Comparison of ENCODE assay signal across 8 mouse cellular contexts in the genomic region with DNA sequence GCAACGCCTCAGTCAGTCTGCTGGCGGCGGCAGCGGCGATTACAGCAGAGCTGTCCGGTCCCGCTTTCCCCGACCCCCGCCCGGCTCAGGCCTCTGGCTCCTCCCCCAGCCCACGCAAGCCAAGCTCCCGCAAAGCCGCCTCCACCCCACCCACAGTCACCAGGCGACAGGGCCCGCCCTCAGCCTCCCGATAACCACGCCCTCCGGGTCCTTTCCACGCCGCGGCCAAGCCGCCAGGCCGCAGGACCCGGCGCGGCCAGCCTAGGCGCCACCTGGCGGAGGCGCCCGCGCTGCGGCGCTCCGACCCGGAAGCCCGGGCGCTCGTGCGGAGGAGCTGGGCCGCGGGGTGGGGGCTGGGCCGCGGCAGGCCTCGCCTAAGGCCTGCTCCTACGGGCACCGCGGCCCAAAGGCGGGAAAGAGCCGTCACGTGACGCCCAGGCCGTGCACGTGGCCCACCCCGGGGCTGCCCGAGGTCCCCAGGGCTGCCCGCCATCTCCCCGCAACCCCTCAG. TPM values are rescaled to one million over a fixed set of nuclear protein-coding genes. Genes with fewer than 3 reads are reported as not detected.
A peak's percentile ranks its signal among the peaks of the same experiment; 100 is the strongest.
DNase-seq lines count a peak whose midpoint lies in the region; ATAC-seq lines count a peak whose summit lies in the region.

No protein-coding gene starts in this region.

- H3K36me3 ChIP-seq in embryonic facial prominence, embryonic 10.5 days (replicated peaks): peaks cover 8% of the 10 kb centered on the region
- no peaks in the 10 kb centered on the region for H3K36me3 ChIP-seq in intestine, embryonic 15.5 days
- H3K36me3 ChIP-seq in megakaryocyte, embryonic 14.5 days (replicated peaks; ENCODE audit: low read length): peaks cover 2% of the 10 kb centered on the region

- peaks cover 15% of the 10 kb centered on the region for H3K9me3 ChIP-seq in embryonic facial prominence, embryonic 10.5 days
- peaks cover 6% of the 10 kb centered on the region; the same call in 1 of the 2 replicates for H3K9me3 ChIP-seq in intestine, embryonic 15.5 days
- peaks cover 16% of the 10 kb centered on the region for H3K9me3 ChIP-seq in megakaryocyte, embryonic 14.5 days

- H3K27me3 ChIP-seq in embryonic facial prominence, embryonic 10.5 days (replicated peaks; ENCODE audit: low read depth, poor library complexity, severe bottlenecking): no peaks in the 10 kb centered on the region
- H3K27me3 ChIP-seq in intestine, embryonic 15.5 days (replicated peaks): no peaks in the 10 kb centered on the region
- H3K27me3 ChIP-seq in megakaryocyte, embryonic 14.5 days (replicated peaks): no peaks in the 10 kb centered on the region

- DNase-seq in adrenal gland, postnatal 25 days: peak; percentile 93
- peak; percentile 94 for DNase-seq in embryonic facial prominence, embryonic 10.5 days (ENCODE audit: low spot score)
- DNase-seq in gastrocnemius, postnatal 4 days (ENCODE audit: low spot score in 2 of 2): peak; percentile 88 to 92
- peak; percentile 64 to 94 for DNase-seq in left cerebral cortex, postnatal 10 days (ENCODE audit: extremely low spot score in 1 of 2, low spot score in 2 of 2)
- DNase-seq in right cerebral cortex, adult 2 months (ENCODE audit: low spot score in 2 of 2): peak; percentile 71 to 73
- DNase-seq in urinary bladder, adult 2 months (ENCODE audit: low spot score): peak; percentile 72

- ATAC-seq in intestine, embryonic 15.5 days: peak; percentile 96

- peak overlapping the region; percentile 60 for H3K4me3 ChIP-seq in embryonic facial prominence, embryonic 10.5 days
- H3K4me3 ChIP-seq in intestine, embryonic 15.5 days (replicated peaks): peak overlapping the region; percentile 44
- H3K4me3 ChIP-seq in megakaryocyte, embryonic 14.5 days (replicated peaks): peak overlapping the region; percentile 88

- peaks cover 6% of the 10 kb centered on the region; the same call in 1 of the 2 replicates for H3K4me1 ChIP-seq in embryonic facial prominence, embryonic 10.5 days
- no peaks in the 10 kb centered on the region for H3K4me1 ChIP-seq in intestine, embryonic 15.5 days (replicated peaks)
- no peaks in the 10 kb centered on the region for H3K4me1 ChIP-seq in megakaryocyte, embryonic 14.5 days

- peak overlapping the region; percentile 50 for H3K9ac ChIP-seq in intestine, embryonic 15.5 days

- intact Hi-C loops in left cerebral cortex, postnatal 10 days (cut with DNase I): loop anchor here (5.0 to 10.0 kb wide), 5 partner anchors 215 to 682 kb away; partner anchors contain the start of gene Plcl2

- peak overlapping the region; percentile 71 for H3K4me2 ChIP-seq in intestine, embryonic 15.5 days (replicated peaks)

- peak overlapping the region; percentile 89 for H3K27ac ChIP-seq in embryonic facial prominence, embryonic 10.5 days (replicated peaks)
- H3K27ac ChIP-seq in intestine, embryonic 15.5 days: peak overlapping the region; percentile 54

- 6% methylated on average over 57 of the region's 57 CpGs for WGBS in embryonic facial prominence, embryonic 10.5 days
- WGBS in intestine, embryonic 15.5 days: 5% methylated on average over 47 of the region's 57 CpGs

RNA-seq across cellular contexts. Expression of gene Dazl, which starts 0.7 kb away (rescaled TPM):
- total RNA-seq in adrenal gland, postnatal 25 days (2021): 0.18 and 1.6 TPM in 2 replicates
- 0.52 TPM in 1 of 2 replicates, not detected in the other for polyA plus RNA-seq in embryonic facial prominence, embryonic 10.5 days (2016; fragmentation: Nextera tagmentation; extraction: Ambion mirVana)
- total RNA-seq in gastrocnemius, postnatal 4 days (2021): under 1 TPM in 1 of 2 experiments, not detected in 1; 0.10 TPM
- polyA plus RNA-seq in intestine, embryonic 15.5 days (2015; fragmentation: Nextera tagmentation; extraction: Ambion mirVana): 0.26 and 0.78 TPM in 2 replicates
- 1 to 10 TPM; 2.5 to 2.6 TPM for total RNA-seq in left cerebral cortex, postnatal 10 days (2021)
- not detected in 2 replicates for polyA plus RNA-seq in megakaryocyte, embryonic 14.5 days (2012; ENCODE audit: insufficient read depth, low replicate concordance)
- 0.01 and 0.07 TPM in 2 replicates for polyA plus RNA-seq in urinary bladder, adult 2 months (2012; rRNA removed)

Comparison
In these comparisons a context has a peak if more than half of its experiments do, and no peak if none do; other contexts are left out.
1. Peak in every context shown above with its lines: DNase-seq, ATAC-seq, H3K4me3 ChIP-seq and H3K27ac ChIP-seq.